Mouse (Mus musculus) liver (tissue): ENCODE data around the gene Irf7.

Experiments used
- DNase-seq: peaks from one replicate; pipeline ENCODE4 v3.0.0-alpha.2; 2020; ENCODE audit warnings: mixed read lengths

Gene Irf7

DNA sequence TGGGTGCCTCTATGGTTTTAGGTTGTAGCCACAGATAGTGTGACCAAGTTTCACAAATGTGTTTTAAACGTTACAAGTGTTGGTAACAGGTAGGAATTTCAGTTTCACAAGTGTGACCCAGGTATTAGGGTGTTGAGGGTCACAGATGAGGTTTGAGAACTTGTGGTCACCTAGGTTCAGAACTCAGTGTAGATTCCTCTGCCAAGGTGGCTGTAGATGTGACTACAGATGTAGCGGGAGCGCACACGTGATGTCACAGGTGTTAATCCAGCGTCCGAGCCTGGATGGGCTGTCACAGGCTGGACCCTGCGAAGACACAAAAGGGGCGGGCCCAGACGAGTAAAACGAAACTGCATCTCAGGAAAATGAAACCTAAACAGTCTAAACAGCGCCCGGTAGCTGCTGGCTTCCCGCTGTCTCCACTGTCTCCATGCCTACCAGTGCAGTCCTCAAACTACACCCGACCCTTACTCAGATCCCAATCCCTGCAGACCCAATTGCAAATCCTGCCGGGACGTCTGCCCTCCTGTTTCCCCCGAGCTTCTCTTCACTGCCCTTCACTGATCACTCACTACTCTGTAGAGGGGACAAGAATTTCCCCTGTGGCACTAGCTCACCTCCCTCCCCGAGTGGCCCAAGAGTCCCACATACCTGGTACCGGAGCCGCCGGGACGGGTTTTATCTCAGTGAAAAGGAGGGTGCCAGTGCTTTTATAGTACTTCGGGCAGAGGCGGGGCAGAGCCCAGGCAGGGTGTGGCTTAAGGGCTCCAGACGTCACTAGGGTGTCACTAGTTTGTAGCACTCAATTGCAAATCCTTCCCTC lies at the start of gene Irf7:
Gene Irf7 (minus strand): TSS at position 743 of the 823 bp plus-strand sequence.
- DNase-seq, result peak; percentile 84

DNA sequence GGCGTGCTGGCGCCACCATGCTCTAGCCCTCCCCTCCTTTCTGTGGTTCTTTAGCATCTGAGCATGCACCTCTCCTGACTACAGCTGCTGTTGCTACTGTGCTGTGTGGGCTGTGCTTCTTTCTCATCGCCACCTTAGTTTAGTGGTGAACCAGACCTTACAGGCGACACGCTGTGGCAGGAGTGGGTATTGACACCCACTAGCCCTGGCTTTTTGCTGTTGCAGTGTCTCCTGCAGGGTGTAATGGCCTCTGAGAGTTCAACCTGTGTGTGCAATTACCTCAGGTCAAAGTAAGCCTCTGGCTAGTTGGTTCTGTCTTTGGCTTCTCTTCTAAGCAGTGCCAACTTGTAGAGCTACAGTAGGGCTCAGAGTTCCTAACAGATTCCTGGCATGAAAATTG lies 49.7 kb upstream of the Irf7 start:
- DNase-seq, result peak; percentile 36

DNA sequence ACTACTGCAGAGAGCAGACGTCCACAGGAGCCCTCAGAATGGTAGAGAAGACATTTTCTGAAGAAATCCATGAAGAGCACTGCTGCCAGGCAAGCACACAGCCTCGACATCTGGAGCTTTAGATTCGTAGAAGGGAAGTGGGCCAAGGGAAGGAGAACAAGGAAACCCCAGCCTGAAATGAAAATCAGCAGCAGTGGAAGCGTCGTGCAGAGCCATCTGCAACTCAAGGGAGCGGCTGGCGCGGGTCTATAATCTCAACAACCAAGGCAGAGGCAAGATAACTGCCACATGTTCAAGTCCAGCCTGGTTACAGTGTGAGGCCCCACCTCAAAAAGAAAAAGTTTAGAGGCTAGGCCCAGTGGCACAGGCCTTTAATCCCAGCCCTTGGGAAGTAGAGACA lies 48.8 kb upstream of the Irf7 start:
- no peak for DNase-seq

DNA sequence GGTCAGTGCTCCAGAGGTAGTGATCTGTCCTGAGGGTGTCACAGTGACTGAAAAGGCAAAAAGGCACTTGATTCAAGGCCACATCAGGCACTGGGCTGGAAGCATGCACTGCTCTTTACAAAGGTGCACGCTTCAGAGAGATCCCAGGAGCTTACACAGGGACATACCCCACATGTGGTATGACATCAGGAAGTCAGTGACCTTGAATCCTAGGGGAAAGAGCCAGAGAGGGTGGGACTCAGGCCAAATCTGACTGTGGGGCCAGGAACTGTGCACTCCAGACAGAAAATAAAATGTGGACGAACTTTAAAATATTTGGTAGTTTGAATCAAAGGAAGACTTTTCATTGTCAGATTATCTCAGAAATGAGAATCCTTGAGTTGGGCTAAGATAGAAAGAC lies 48.1 kb upstream of the Irf7 start:
- no peak for DNase-seq

DNA sequence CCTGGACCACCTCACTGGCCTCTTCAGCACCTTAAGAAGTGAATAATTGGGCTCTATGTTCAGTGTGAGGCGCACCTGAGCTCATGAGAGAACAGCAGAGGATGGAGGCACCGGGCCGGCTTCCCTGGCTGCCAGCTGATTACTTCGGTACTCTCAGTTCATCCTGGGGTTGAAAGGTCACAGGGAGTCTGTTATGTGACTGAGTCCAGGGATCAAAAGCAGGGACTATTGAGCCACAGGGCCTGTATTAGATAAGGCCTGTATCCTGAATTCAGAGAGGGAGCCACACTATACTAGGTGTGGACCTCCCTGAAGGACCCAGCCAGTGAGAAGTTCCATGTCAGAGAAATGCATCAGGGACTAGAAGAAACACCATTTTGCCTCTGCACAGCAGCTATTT lies 38.3 kb upstream of the Irf7 start:
- no peak for DNase-seq

DNA sequence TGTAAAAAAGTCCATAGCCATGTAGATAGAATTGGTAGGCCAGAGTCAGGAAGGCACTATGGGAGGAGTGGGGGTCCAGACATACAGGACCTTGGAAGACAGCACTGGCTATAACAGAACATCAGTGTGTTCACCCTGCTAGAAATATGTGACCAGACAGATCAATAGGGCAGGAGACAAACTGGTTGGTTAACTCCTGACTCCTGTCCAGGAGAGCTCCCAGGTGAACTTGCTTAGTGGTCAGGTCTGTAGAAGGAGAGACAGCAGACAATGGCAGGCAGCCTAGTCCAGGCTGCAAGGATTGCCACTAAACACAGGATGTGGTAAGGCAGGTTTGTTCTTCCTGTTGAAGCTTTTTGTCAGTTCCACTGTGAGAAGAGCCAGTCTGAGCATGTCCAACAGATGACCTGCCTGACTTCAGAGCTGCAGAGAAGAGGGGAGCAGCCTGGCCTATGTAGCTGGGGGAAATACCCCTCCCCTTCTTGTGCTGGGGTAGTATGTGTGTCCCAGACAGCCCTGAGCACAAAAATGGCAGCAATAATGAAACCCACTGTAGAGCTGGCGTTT lies 36.5 kb upstream of the Irf7 start:
- no peak for DNase-seq

DNA sequence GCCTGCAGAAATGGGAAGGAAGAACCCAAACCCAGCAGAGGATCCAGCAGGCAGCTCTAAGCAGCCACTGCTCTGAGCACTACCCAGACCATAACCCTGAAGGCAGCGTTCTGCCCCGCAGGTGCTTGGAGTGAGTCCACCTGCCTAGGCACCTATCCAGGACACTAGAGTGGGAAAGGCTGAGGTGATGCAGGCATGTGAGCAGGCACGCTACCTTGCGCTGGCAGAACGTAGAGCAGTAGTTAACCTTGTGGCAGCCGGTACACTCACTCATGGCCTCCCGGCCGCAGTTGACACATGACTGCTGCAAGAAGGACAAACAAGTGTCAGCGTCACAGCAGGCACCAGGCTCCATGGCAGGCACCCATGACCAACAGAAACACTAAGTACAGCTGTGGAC lies 35.1 kb upstream of the Irf7 start:
- no peak for DNase-seq

DNA sequence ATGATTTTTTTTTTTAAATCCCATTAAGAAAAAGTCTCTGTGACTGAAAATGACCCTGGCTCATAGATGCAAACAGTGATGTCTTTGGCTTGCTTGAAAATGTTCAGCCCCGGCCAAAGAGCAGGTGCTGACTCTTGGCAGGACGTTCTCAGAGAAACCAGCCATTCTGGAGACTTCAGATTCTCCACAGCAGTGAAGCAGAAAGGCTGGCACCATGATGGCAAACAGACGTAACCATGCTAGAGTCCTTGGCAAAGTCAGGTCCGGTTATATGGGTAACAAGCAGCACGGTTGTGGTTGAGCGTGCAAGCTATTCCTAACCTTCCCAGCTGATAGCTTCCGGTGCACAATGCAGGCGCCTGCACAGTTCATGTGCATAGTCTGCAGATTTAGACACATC lies 32.9 kb upstream of the Irf7 start:
- DNase-seq, result no peak

DNA sequence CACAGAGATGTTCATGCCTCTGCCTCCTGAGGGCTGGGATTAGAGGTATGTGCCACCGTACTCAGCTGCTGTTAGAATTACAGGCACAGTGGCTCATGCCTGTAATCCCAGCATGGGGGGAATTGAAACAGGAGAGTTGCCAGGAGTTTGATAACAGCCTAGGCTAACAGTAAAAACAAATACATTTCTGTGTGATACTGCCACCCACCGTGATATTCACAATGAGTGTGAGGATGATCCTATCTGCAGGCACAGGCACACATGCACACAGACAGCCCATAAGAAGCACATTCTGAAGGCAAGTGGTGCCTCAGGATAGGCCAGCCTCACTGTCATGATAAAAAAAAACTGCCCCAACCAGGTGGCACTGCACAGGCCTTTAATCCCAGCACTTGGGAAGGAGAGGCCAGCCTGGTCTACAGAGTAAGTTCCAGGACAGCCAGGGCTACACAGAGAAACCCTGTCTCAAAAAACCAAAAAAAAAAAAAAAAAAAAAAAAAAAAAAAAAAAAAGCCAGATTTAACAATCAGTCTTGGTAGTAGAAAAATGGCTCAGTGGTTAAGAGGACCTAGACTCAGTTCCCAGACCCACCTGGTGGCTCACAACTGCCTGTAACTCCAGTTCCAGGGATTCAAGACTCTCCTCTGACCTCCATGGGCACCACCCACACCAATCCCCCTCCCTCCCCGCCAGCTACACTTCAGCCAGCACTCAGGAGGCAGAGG lies 31.8 kb upstream of the Irf7 start:
- DNase-seq, result no peak

DNA sequence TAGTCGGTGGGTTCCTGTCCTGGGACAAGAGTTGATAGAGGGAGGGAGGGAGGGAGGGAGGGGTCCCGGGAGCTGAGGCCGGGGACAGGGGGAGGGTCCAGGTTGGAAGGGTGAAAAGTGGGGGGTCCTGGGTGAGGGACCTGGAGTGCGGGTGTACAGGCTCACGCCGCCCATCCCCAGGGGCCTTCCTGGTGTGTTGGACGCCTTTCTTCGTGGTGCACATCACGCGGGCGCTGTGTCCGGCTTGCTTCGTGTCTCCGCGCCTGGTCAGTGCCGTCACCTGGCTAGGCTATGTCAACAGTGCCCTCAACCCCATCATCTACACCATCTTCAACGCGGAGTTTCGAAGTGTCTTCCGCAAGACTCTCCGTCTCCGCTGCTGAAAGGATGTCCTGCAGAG lies 28.2 kb upstream of the Irf7 start:
- no peak for DNase-seq

DNA sequence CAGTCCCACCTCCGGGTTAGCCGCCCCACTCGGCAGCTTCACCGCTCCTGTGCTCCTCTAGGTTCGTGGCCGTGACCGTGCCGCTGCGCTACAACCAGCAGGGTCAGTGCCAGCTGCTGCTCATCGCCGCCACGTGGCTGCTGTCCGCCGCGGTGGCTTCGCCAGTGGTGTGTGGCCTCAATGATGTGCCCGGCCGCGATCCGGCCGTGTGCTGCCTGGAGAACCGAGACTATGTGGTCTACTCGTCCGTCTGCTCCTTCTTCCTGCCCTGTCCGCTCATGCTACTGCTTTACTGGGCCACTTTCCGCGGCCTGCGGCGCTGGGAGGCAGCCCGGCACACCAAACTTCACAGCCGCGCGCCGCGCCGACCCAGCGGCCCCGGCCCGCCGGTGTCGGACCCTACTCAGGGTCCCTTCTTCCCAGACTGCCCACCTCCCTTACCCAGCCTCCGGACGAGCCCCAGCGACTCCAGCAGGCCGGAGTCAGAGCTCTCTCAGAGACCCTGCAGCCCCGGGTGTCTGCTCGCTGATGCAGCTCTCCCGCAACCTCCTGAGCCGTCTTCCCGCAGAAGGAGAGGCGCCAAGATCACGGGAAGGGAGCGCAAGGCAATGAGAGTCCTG lies 27.7 kb upstream of the Irf7 start:
- DNase-seq, result no peak

DNA sequence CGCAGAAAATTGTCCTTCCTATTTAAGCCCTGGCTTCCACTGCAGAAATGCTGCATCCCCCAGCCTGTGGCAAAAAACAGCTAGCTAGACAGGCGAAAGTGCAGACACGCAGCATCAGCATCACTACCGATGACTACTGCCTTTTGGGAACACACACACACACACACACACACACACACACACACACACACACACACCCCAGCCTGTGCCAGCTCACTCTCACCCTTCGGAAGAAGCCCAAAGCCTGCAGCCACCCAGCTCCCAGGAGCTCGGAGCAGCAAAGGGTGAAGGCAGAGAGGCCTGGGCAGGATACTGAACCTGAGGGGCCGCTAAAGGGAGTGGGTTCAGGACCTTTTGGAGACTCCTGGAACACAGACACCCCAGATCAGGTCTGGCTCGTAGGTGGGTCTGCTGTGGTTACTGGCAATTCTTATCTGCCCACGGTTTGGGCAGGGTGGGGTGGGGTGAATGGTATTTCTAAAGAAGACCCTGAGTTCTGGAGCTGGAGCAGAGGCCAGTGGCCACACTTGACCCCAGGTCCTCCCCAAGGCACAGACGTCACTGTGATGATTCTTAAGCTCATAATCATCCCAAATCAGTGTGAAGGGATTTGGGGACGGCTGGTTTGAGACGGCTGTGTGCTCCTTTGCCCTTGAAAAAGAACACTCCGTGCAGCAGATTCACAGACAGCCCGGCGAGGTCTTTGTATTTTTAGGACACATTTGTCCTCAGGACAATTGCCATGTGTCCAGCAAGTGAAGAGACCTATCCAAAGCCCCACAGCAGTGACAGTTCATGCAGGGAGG lies 26.5 kb upstream of the Irf7 start:
- DNase-seq, result no peak

DNA sequence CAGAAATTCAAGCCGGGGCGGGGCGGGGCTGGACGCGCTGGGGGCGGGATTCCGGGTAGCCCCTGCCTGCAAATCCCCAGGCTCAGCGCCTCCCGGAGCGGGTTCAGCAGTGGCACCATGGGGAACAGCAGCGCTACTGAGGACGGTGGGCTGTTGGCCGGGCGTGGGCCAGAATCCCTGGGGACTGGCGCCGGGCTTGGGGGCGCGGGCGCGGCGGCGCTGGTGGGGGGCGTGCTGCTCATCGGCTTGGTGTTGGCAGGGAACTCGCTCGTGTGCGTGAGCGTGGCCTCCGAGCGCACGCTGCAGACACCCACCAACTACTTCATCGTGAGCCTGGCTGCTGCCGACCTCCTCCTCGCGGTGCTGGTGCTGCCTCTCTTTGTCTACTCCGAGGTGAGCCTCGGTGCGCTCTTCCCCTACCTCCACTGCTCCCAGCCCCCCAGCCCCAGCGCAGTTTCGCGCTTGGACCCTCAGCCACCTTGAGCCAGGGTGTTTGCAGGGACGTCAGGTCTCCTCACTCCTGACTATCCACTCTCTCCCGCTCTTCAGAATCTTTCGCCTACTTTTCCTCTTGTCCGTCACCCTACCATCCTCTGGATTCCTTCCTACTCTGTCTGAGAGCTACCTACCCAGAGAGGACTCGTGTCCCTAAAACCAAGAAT lies 25.8 kb upstream of the Irf7 start, which contains the start of gene Drd4:
Gene Drd4 (plus strand): TSS at position 86 of the 662 bp plus-strand sequence.
- peak; percentile 35 for DNase-seq

DNA sequence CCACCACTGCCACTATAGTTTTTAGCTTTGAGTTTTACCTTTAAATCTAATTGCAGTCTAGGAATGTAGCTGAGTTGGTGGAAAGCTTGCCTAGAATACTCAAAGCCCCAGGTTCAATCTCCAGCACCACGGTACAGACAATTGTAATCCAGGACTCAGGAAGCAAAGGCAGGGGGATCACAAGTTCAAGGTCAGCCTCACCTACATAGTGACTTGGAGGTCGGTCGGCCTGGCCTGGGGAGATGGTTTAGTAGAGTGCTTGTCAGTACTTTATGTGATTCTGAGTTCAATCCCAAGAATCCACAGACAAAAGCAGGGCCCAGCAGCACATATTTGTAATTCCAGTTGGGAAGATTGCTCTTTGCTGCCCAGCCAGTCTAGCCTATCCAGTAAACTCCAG lies 21.8 kb upstream of the Irf7 start:
- DNase-seq, result no peak

DNA sequence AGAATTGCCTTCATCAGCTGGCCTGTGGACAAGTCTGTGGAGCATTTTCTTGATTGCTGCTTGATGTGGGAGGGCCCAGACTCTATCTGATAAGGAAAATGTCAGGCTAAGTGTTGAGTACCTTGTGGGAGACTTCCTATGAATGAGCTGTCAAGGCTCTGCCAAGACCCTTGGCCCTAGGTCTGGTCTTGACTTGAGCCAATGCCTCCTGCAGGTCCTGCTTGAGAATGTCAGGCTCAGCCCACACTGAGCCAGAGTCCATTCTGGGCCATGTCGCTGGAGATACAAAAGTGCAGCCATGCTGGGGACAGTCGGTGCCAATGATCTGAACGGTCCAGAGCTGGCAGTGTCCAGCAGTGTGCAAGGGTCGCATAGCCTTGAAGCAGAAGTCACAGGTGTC lies 16.5 kb upstream of the Irf7 start:
- no peak for DNase-seq

DNA sequence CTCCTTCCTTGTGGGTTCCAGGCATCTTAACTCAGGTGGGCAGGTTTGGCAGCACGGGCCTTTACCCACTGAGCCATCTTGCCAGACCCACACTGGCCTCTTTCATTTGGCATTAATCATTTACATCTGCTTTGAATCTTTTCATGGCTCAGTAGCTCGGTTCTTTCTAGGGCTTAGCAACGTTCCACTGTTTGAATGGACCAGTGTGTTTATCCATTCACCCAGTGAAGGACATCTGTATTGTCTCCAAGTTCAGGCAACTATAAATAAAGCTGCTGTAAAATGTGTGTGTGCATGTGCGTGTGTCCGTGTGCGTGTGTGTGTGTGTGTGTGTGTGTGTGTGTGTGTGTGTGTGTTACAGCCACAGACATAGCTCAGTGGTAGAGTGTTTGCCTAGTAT lies 15.2 kb upstream of the Irf7 start:
- DNase-seq, result no peak

DNA sequence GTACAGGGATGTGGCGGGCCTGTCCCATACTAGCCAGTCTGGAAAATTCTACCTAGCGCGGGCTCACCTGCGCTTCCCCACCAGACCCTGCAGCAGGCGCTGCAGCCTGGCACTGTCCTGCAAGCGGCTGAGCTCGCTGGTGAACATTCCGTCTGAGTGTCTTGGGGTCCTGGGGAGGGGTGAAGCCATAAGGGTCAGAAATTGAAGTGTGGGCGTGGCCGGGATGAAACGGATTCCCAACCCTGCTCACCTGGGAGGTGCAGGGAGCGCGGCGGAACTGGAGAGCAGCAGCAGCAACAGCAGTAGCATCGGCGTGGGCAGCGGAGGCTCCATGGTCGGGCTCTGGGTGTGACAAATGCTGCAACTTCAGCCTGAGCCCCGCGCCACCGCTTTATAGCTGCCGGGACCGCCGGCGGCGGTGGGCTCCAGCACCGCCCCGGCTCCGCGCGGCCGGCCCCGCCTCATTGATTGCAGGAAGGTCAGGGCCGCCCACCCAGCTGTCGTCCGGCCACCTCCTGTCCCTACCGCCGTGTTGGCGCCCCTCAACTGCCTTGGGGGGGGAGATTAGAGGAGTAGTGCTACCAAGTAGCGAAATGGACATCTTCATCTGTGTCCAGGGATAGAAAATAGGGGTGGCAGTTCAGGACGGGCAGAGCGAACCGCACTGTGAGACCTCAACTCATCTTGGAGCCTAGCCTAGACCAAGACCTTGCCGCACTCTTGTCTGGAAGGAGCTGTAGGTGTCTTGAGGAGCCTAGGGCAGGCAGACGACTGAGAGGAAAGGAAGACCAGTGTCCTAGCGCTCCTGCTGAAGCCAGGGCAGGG lies 12.7 kb upstream of the Irf7 start, which contains the start of gene Sct:
Gene Sct (minus strand): TSS at position 368 of the 825 bp plus-strand sequence.
- no peak for DNase-seq

DNA sequence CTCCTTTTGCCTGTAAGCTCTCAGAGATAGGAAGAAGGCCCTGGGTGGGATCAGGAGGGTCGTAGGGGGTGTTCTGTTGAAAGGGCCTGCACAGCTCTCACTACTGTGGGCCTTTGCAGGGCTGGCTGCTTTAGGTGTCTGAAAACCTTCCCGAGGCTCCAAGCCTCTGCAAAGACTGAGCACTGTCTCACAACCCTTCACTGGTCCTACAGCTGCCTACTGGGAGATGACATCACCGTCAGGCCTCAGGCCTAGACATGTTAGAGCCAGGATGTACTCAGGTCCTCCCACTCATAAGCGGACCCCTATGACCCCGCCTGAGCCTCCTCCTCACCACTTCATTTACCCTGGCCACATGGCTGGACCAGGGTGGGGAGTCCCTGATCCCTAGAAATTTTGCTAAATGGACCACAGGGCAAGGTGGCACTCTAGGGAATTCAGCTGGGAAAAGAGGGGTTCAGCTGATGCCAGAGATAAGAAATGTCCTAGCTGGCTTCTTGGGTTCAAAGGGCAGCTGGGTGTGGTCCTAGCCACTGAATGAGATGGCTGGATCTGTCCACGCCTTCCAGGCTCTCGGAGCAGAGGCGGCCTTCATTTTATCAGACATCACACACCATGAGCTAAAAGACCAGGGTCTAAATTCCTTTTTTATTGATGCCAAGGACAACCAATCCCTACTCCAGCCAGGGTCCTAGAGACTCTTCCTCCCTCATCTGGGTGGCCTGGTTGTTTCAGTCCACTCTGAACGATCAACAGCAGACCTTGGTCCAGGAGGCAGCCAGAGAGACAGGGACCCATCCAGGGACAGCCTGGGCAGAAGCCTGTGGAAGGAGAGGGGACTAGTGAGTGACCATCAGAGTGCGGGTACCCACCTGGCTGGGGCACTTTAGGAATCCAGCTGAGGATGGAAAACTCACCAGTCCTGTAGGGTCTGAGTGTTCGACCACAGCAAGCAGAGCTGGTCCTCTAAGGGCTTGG lies 11.7 kb upstream of the Irf7 start:
- no peak for DNase-seq

DNA sequence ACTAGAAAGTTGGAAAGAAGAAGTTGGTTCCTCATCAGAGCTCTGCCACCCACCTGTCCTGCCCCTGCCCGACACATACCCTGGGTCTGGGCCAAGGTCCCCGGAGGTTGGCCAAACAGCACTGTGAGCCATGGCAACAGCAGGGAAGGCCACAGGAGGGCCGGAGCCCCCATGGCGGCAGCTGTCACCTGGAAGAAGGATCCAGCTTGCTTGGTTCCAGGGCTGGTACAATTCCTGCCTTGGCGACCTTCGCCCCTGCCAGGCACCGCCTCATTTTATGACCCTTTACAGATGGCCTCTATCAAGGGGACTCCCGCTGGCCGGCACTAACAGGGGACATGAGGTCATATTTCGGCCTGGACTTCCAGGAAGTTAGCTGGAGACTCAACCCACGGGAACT lies 10.3 kb upstream of the Irf7 start, which contains the start of gene Cdhr5:
Gene Cdhr5 (minus strand): TSS at position 241 of the 400 bp plus-strand sequence.
- no peak for DNase-seq

DNA sequence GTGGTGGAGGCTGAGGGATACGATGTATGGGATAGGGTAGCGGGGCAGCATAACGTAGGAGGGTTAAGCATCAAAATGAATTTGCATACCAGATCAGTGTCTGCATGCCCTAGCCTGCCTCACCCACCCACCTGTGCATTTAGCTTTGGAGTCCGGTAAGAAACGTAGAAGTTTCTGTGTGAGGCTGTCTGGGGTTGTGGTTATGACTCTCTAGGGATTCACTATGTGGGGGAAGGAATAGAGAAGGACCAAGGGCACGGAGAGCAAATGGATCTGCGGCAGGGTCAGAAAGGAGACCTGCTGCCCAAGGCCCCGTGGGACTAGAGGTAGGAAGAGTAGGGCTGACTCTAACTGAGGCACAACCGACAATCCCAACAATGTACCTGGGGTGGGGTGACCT lies 9.1 kb upstream of the Irf7 start:
- no peak for DNase-seq
